Mouse (Mus musculus) heart, postnatal 25 days (tissue): ENCODE measurements around the gene Sema6b. TPM values are rescaled to one million over a fixed set of nuclear protein-coding genes. Genes with fewer than 3 reads are reported as not detected.
"Not testable (repeated sequence)": the region's sequence is repeated elsewhere in the genome, so short reads cannot be mapped to it uniquely, and the experiment has no call there.

ENCODE experiments used
- DNase-seq: peaks from one replicate; pipeline ENCODE4 v3.0.0; 2022; ENCODE audit warnings: low spot score
- intact Hi-C: fragments of 180-260 bp; cut with DNase I; formaldehyde crosslinking; loops from one replicate; pipeline ENCODE4 v1.15.1; 2025
- microRNA-seq: library from miRNA; unstranded; fragments of <30 nt; microRNA quantifications from one replicate; pipeline ENCODE4 v1.2.0, GENCODE M21; 2022
- total RNA-seq, 2 experiments: library from RNA; stranded (reverse); gene quantifications; 2 replicates each; pipeline ENCODE4 v1.2.3; 2021

The Sema6b gene
- total RNA-seq, 2 experiments from 2014 or later, result 7.3 to 8.8 TPM

GRCm38 (mm10) chr17:56102158-56102557 lies 38.0 kb downstream of the Sema6b start:
- DNase-seq, result no peak
- intact Hi-C loops, result no loop called here

GRCm38 (mm10) chr17:56100811-56101210 lies 39.3 kb downstream of the Sema6b start:
- intact Hi-C loops, result no loop called here
- DNase-seq, result no peak

GRCm38 (mm10) chr17:56098711-56099572 lies 41.2 kb downstream of the Sema6b start:
- DNase-seq, result no peak
- intact Hi-C loops, result no loop called here

- intact Hi-C loops, result no loop called here
- no peak for DNase-seq
Measured at GRCm38 (mm10) chr17:56098180-56098579, 42.0 kb downstream of the Sema6b start.

- intact Hi-C loops, result no loop called here
- no peak for DNase-seq
Measured at GRCm38 (mm10) chr17:56096883-56097282, 43.3 kb downstream of the Sema6b start.

- intact Hi-C loops, result no loop called here
- DNase-seq, result no peak
Measured at GRCm38 (mm10) chr17:56092794-56093193, 47.3 kb downstream of the Sema6b start.

- intact Hi-C loops, result no loop called here
- no peak for DNase-seq
Measured at GRCm38 (mm10) chr17:56092312-56092711, 47.8 kb downstream of the Sema6b start.

GRCm38 (mm10) chr17:56080781-56081585 lies 59.2 kb downstream of the Sema6b start:
- DNase-seq, result no peak
- intact Hi-C loops, result no loop called here

DNA sequence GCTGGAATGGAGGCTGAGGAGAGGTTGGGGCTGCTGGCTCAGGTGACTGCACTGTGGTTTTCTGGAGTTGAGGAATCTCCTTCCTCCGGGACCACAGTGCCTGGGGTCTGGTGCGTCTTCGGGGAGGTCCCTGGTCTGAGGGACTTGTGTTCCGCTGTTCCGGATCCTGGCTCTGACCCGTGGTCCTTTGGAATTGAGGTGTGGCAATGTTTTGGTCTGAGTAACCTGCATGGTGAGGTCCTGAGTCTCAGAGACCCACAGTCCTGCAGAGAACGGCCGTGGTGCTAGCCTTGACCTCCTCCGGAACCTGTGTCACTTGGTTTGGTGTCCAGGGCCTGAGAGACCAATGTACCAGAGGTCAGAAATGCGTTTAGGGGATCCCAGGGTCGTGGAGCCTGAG lies 60.2 kb downstream of the Sema6b start:
- intact Hi-C loops, result no loop called here
- DNase-seq, result no peak

GRCm38 (mm10) chr17:56078880-56079795 lies 61.0 kb downstream of the Sema6b start, which contains the start of gene Hdgfl2:
Hdgfl2 (plus strand) TSS chr17:56079634.
- peak; percentile 100 for DNase-seq
- intact Hi-C loops, result no loop called here

DNA sequence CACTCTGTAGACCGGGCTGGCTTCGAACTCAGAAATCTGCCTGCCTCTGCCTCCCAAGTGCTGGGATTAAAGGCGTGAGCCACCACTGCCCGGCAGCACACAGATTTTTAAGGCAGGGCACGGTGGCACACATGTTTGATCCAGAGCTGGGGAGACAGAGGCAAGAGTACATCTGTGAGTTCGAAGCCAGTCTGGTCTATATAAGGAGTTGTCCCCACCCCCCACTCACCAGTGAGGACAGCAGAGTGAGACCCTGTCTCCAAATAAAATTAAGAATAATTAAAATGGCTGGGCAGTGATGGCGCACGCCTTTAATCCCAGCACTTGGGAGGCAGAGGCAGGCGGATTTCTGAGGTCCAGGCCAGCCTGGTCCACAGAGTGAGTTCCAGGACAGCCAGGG lies 61.8 kb downstream of the Sema6b start:
- intact Hi-C loops, DNase-seq: not testable (repeated sequence)

DNA sequence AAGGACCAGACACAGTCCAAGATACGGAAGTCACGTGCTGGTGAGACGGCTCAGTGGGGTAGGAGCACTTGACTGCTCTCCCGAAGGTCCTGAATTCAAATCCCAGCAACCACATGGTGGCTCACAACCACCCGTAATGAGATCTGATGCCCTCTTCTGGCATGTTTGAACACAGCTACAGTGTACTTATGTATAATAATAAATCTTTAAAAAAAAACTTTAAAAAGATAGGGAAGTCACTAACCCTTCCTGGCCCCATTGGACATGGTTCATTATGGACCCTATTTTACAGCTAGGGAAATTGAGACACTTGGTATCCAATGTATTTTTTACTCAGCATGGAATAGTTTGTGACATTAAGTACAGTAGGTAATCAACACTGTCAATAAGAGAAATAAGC lies 62.6 kb downstream of the Sema6b start:
- intact Hi-C loops, result no loop called here
- DNase-seq, result no peak

- intact Hi-C loops, result no loop called here
- DNase-seq, result peak; percentile 93
Measured at GRCm38 (mm10) chr17:56074827-56075208, 65.3 kb downstream of the Sema6b start, which contains the start of gene Ubxn6. Ubxn6 (minus strand) TSS chr17:56075028.

DNA sequence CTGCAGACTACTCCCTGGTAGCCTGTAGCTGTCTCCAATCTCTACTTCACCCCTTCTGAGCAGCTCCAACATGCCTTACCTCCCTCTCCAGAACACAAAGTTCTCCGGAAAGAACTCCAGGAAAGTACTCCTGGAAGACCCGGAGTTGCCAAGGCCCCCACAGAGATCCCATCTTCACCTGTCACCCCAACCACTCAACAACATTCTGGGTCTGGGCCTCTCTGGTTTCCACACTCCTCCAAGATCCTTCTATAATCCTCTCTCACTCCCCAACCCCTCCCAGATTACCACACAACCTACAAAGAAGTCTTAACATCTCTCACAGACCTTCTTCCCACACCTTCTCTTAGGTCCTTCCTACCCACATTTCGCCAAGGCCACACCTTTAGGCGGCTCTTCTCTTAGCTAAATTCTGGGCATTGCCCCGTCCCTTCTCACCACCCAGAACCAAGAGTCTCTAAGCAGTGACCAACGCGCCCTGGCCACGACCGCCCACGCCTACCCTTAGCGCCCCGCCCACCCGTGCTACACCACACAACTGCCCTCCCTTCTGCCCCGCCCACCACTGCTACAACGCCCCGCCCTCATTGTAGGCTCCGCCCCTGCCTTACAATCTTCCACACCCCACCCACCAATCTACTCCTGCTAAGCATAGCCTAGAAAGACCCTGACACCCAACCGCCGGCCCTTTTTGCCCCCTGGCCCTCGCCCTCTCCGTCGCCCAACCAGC lies 65.9 kb downstream of the Sema6b start:
- DNase-seq, result peak; percentile 68
- intact Hi-C loops, result no loop called here

Small RNA genes within 50 kb of the gene (microRNA-seq; reads per million reads assigned to microRNA genes)
- not detected for gene Gm44397

Other genes starting within 250 kb of the Sema6b start
- 1 to 10 TPM; 4.3 to 5.3 TPM for gene Zfp959, start 248.2 kb downstream of the Sema6b start, total RNA-seq
- 1 to 10 TPM; 3.1 to 3.6 TPM for gene Zfp119b, start 190.8 kb downstream of the Sema6b start, total RNA-seq
- under 1 TPM; 0.75 to 0.81 TPM for gene Ebi3, start 187.7 kb downstream of the Sema6b start, total RNA-seq
- gene Yju2, start 181.2 kb downstream of the Sema6b start, total RNA-seq, result 1 to 10 TPM; 9.6 to 9.7 TPM
- under 1 TPM; 0.49 to 0.92 TPM for gene Shd, start 169.9 kb downstream of the Sema6b start, total RNA-seq
- under 1 TPM in 1 of 2 experiments, not detected in 1; 0.47 TPM for gene Fsd1, start 153.8 kb downstream of the Sema6b start, total RNA-seq
- 10 to 100 TPM; 14.1 to 14.6 TPM for gene Stap2, start 134.8 kb downstream of the Sema6b start, total RNA-seq
- gene Mpnd, start 134.6 kb downstream of the Sema6b start, total RNA-seq, result 10 to 100 TPM; 50.0 to 59.4 TPM
- gene Sh3gl1, start 103.7 kb downstream of the Sema6b start, total RNA-seq, result 10 to 100 TPM; 17.6 to 19.8 TPM
- gene Chaf1a, start 99.9 kb downstream of the Sema6b start, total RNA-seq, result 1 to 10 TPM in 1 of 2 experiments, under 1 TPM in 1; 0.95 to 1.2 TPM
- gene Ubxn6, start 65.3 kb downstream of the Sema6b start, total RNA-seq, result 10 to 100 TPM; 49.7 to 51.5 TPM
- 10 to 100 TPM; 33.6 to 36.4 TPM for gene Hdgfl2, start 60.7 kb downstream of the Sema6b start, total RNA-seq
- gene Plin4, start 30.5 kb downstream of the Sema6b start, total RNA-seq, result 100 to 1,000 TPM; 135 to 136 TPM
- 100 to 1,000 TPM; 143 to 166 TPM for gene Plin5, start 22.7 kb downstream of the Sema6b start, total RNA-seq
- 10 to 100 TPM; 53.8 to 55.0 TPM for gene Lrg1, start 18.3 kb downstream of the Sema6b start, total RNA-seq
- gene Tnfaip8l1, start 22.1 kb upstream of the Sema6b start, total RNA-seq, result 1 to 10 TPM; 2.2 to 2.5 TPM
- gene Mydgf, start 43.6 kb upstream of the Sema6b start, total RNA-seq, result 10 to 100 TPM; 30.2 to 33.0 TPM
- gene Dpp9, start 78.6 kb upstream of the Sema6b start, total RNA-seq, result 10 to 100 TPM; 37.1 to 39.1 TPM
- gene Fem1a, start 116.5 kb upstream of the Sema6b start, total RNA-seq, result 100 to 1,000 TPM; 102 to 105 TPM
- gene Ticam1, start 136.4 kb upstream of the Sema6b start, total RNA-seq, result 1 to 10 TPM; 7.6 to 9.8 TPM
- 100 to 1,000 TPM; 154 to 171 TPM for gene Plin3, start 152.5 kb upstream of the Sema6b start, total RNA-seq
- not detected for gene Arrdc5, start 159.9 kb upstream of the Sema6b start, total RNA-seq
- gene Uhrf1, start 163.0 kb upstream of the Sema6b start, total RNA-seq, result 1 to 10 TPM; 3.7 to 4.3 TPM
- 10 to 100 TPM; 37.9 to 38.1 TPM for gene Kdm4b, start 185.7 kb upstream of the Sema6b start, total RNA-seq